Mouse (Mus musculus) E14TG2a.4 (cell line): Measurements from ENCODE around the gene Ttc13.

Source experiments
- CTCF ChIP-seq: conservative IDR thresholded peaks from 2 replicates; pipeline ENCODE4 v1.5.1; 2014; ENCODE audit warnings: low read length
- NANOG ChIP-seq: IDR thresholded peaks from 2 replicates; pipeline ENCODE4 v1.6.1; 2014; ENCODE audit warnings: borderline replicate concordance, low read length, mixed read lengths

GRCm38 (mm10) chr8:124631966-124632365 lies 89.8 kb downstream of the Ttc13 start:
- TF ChIP-seq CTCF: no peak
- no peak for TF ChIP-seq NANOG
